Mouse (Mus musculus): ENCODE data around the gene Sh3rf3.

GRCm38 (mm10) chr10:59076681-59077080 is 263.5 kb downstream of the Sh3rf3 start:
- no peak for TF ChIP-seq CTCF (IDR thresholded peaks at IDR 0.05; ENCODE audit: extremely low read depth, insufficient read length, insufficient replicate concordance, low read depth, low read length)
- no peak for TF ChIP-seq POLR2A (IDR thresholded peaks at IDR 0.05; ENCODE audit: low read depth, low read length)

All from small intestine, adult 2 months (tissue).